Mouse (Mus musculus): ENCODE data around the gene Opcml.

The Opcml gene

GRCm38 (mm10) chr9:28247742-28248503, 457.3 kb downstream of the Opcml start:
- peak; percentile 22 for DNase-seq (ENCODE audit: extremely low spot score)

GRCm38 (mm10) chr9:28251341-28251740, 460.8 kb downstream of the Opcml start:
- no peak for DNase-seq (ENCODE audit: extremely low spot score)

GRCm38 (mm10) chr9:28255128-28255904, 464.7 kb downstream of the Opcml start:
- DNase-seq (ENCODE audit: extremely low spot score), result no peak

- no peak for DNase-seq (ENCODE audit: extremely low spot score)
Observed at GRCm38 (mm10) chr9:28255905-28256268, 465.3 kb downstream of the Opcml start.

- peak; percentile 87 for DNase-seq (ENCODE audit: extremely low spot score)
Observed at GRCm38 (mm10) chr9:28261078-28261753, 470.6 kb downstream of the Opcml start.

GRCm38 (mm10) chr9:28262021-28262420, 471.4 kb downstream of the Opcml start:
- DNase-seq (ENCODE audit: extremely low spot score), result no peak

- DNase-seq (ENCODE audit: extremely low spot score), result no peak
Observed at GRCm38 (mm10) chr9:28262896-28263295, 472.3 kb downstream of the Opcml start.

GRCm38 (mm10) chr9:28264761-28265160, 474.2 kb downstream of the Opcml start:
- no peak for DNase-seq (ENCODE audit: extremely low spot score)

GRCm38 (mm10) chr9:28273816-28274215, 483.2 kb downstream of the Opcml start:
- DNase-seq (ENCODE audit: extremely low spot score), result no peak

GRCm38 (mm10) chr9:28278555-28278954, 488.0 kb downstream of the Opcml start:
- DNase-seq (ENCODE audit: extremely low spot score), result no peak

- DNase-seq (ENCODE audit: extremely low spot score), result no peak
Observed at GRCm38 (mm10) chr9:28281025-28281424, 490.4 kb downstream of the Opcml start.

- DNase-seq (ENCODE audit: extremely low spot score), result no peak
Observed at GRCm38 (mm10) chr9:28281571-28281970, 491.0 kb downstream of the Opcml start.

- DNase-seq (ENCODE audit: extremely low spot score), result no peak
Observed at GRCm38 (mm10) chr9:28285016-28285415, 494.4 kb downstream of the Opcml start.

GRCm38 (mm10) chr9:28286384-28286783, 495.8 kb downstream of the Opcml start:
- no peak for DNase-seq (ENCODE audit: extremely low spot score)

GRCm38 (mm10) chr9:28287485-28287884, 496.9 kb downstream of the Opcml start:
- DNase-seq (ENCODE audit: extremely low spot score), result no peak

GRCm38 (mm10) chr9:28289696-28290330, 499.2 kb downstream of the Opcml start:
- DNase-seq (ENCODE audit: extremely low spot score), result no peak

- no peak for DNase-seq (ENCODE audit: extremely low spot score)
Observed at GRCm38 (mm10) chr9:28303659-28304058, 513.1 kb downstream of the Opcml start.

GRCm38 (mm10) chr9:28306364-28307121, 516.0 kb downstream of the Opcml start:
- no peak for DNase-seq (ENCODE audit: extremely low spot score)

GRCm38 (mm10) chr9:28307122-28307430, 516.5 kb downstream of the Opcml start:
- peak; percentile 9 for DNase-seq (ENCODE audit: extremely low spot score)

- DNase-seq (ENCODE audit: extremely low spot score), result no peak
Observed at GRCm38 (mm10) chr9:28307481-28308050, 517.0 kb downstream of the Opcml start.

GRCm38 (mm10) chr9:28317881-28318280, 527.3 kb downstream of the Opcml start:
- DNase-seq (ENCODE audit: extremely low spot score), result no peak

All from embryo, embryonic 9.5 days (tissue).